Mouse (Mus musculus): ENCODE measurements around the gene Iqgap2. TPM values are rescaled to one million over a fixed set of nuclear protein-coding genes. Genes with fewer than 3 reads are reported as not detected.

Gene Iqgap2
- polyA plus RNA-seq, 1 experiment from 2014 or later = 3.8 TPM

- no peak for DNase-seq (ENCODE audit: low spot score)
- no peak overlapping the region for H3K4me3 ChIP-seq (replicated peaks; ENCODE audit: low read length)
- no peak overlapping the region for H3K27ac ChIP-seq
- no peaks in the 10 kb centered on the region for H3K4me1 ChIP-seq (replicated peaks; ENCODE audit: control insufficient read depth, insufficient read depth, low read length)
- no peak overlapping the region for H3K4me2 ChIP-seq (replicated peaks)
- WGBS = 96% methylated on average over 5 of the region's 5 CpGs
- H3K9ac ChIP-seq = no peak overlapping the region
- no peaks in the 10 kb centered on the region for H3K9me3 ChIP-seq (ENCODE audit: control insufficient read depth, low read length)
- no peak for ATAC-seq (ENCODE audit: low FRiP score)
- no peaks in the 10 kb centered on the region for H3K27me3 ChIP-seq (ENCODE audit: control insufficient read depth, insufficient read depth, low read length)
- H3K36me3 ChIP-seq (replicated peaks; ENCODE audit: control insufficient read depth, insufficient read depth) = no peaks in the 10 kb centered on the region
Observed at GRCm38 (mm10) chr13:95754285-95754684, 137.4 kb downstream of the Iqgap2 start.

GRCm38 (mm10) chr13:95752386-95752785, 139.3 kb downstream of the Iqgap2 start:
- H3K36me3 ChIP-seq (replicated peaks; ENCODE audit: control insufficient read depth, insufficient read depth) = no peaks in the 10 kb centered on the region
- no peak overlapping the region for H3K9ac ChIP-seq
- no peaks in the 10 kb centered on the region for H3K4me1 ChIP-seq (replicated peaks; ENCODE audit: control insufficient read depth, insufficient read depth, low read length)
- 87% methylated on average over 9 of the region's 9 CpGs for WGBS
- no peak for ATAC-seq (ENCODE audit: low FRiP score)
- no peaks in the 10 kb centered on the region for H3K27me3 ChIP-seq (ENCODE audit: control insufficient read depth, insufficient read depth, low read length)
- H3K4me2 ChIP-seq (replicated peaks) = no peak overlapping the region
- H3K4me3 ChIP-seq (replicated peaks; ENCODE audit: low read length) = no peak overlapping the region
- H3K27ac ChIP-seq = no peak overlapping the region
- DNase-seq (ENCODE audit: low spot score) = no peak
- H3K9me3 ChIP-seq (ENCODE audit: control insufficient read depth, low read length) = no peaks in the 10 kb centered on the region

- H3K27me3 ChIP-seq (ENCODE audit: control insufficient read depth, insufficient read depth, low read length) = no peaks in the 10 kb centered on the region
- 82% methylated on average over 11 of the region's 11 CpGs for WGBS
- no peak for DNase-seq (ENCODE audit: low spot score)
- H3K9ac ChIP-seq = no peak overlapping the region
- H3K36me3 ChIP-seq (replicated peaks; ENCODE audit: control insufficient read depth, insufficient read depth) = no peaks in the 10 kb centered on the region
- no peak overlapping the region for H3K4me2 ChIP-seq (replicated peaks)
- H3K27ac ChIP-seq = no peak overlapping the region
- ATAC-seq (ENCODE audit: low FRiP score) = no peak
- H3K4me1 ChIP-seq (replicated peaks; ENCODE audit: control insufficient read depth, insufficient read depth, low read length) = no peaks in the 10 kb centered on the region
- no peaks in the 10 kb centered on the region for H3K9me3 ChIP-seq (ENCODE audit: control insufficient read depth, low read length)
- H3K4me3 ChIP-seq (replicated peaks; ENCODE audit: low read length) = no peak overlapping the region
Observed at GRCm38 (mm10) chr13:95747541-95747940, 144.2 kb downstream of the Iqgap2 start.

GRCm38 (mm10) chr13:95747101-95747500, 144.6 kb downstream of the Iqgap2 start:
- no peaks in the 10 kb centered on the region for H3K36me3 ChIP-seq (replicated peaks; ENCODE audit: control insufficient read depth, insufficient read depth)
- H3K9ac ChIP-seq = no peak overlapping the region
- ATAC-seq (ENCODE audit: low FRiP score) (no peak), DNase-seq (ENCODE audit: low spot score) (no peak)
- H3K4me3 ChIP-seq (replicated peaks; ENCODE audit: low read length) = no peak overlapping the region
- H3K27me3 ChIP-seq (ENCODE audit: control insufficient read depth, insufficient read depth, low read length) = no peaks in the 10 kb centered on the region
- H3K4me1 ChIP-seq (replicated peaks; ENCODE audit: control insufficient read depth, insufficient read depth, low read length) = no peaks in the 10 kb centered on the region
- no peak overlapping the region for H3K4me2 ChIP-seq (replicated peaks)
- 88% methylated on average over 7 of the region's 7 CpGs for WGBS
- no peak overlapping the region for H3K27ac ChIP-seq
- no peaks in the 10 kb centered on the region for H3K9me3 ChIP-seq (ENCODE audit: control insufficient read depth, low read length)

GRCm38 (mm10) chr13:95746509-95746908, 145.2 kb downstream of the Iqgap2 start:
- H3K9me3 ChIP-seq (ENCODE audit: control insufficient read depth, low read length) = no peaks in the 10 kb centered on the region
- no peaks in the 10 kb centered on the region for H3K4me1 ChIP-seq (replicated peaks; ENCODE audit: control insufficient read depth, insufficient read depth, low read length)
- H3K27ac ChIP-seq = no peak overlapping the region
- no peak overlapping the region for H3K4me3 ChIP-seq (replicated peaks; ENCODE audit: low read length)
- peak; percentile 43 for DNase-seq (ENCODE audit: low spot score)
- H3K4me2 ChIP-seq (replicated peaks) = no peak overlapping the region
- WGBS = 15% methylated on average over 6 of the region's 6 CpGs
- H3K36me3 ChIP-seq (replicated peaks; ENCODE audit: control insufficient read depth, insufficient read depth) = no peaks in the 10 kb centered on the region
- H3K27me3 ChIP-seq (ENCODE audit: control insufficient read depth, insufficient read depth, low read length) = no peaks in the 10 kb centered on the region
- H3K9ac ChIP-seq = no peak overlapping the region
- ATAC-seq (ENCODE audit: low FRiP score) = peak; percentile 75; the same call in 1 of the 2 replicates

GRCm38 (mm10) chr13:95745451-95745850, 146.3 kb downstream of the Iqgap2 start:
- no peak overlapping the region for H3K4me3 ChIP-seq (replicated peaks; ENCODE audit: low read length)
- 90% methylated on average over 4 of the region's 4 CpGs for WGBS
- no peak overlapping the region for H3K4me2 ChIP-seq (replicated peaks)
- no peak overlapping the region for H3K9ac ChIP-seq
- H3K4me1 ChIP-seq (replicated peaks; ENCODE audit: control insufficient read depth, insufficient read depth, low read length) = no peaks in the 10 kb centered on the region
- H3K9me3 ChIP-seq (ENCODE audit: control insufficient read depth, low read length) = no peaks in the 10 kb centered on the region
- no peaks in the 10 kb centered on the region for H3K36me3 ChIP-seq (replicated peaks; ENCODE audit: control insufficient read depth, insufficient read depth)
- no peak for ATAC-seq (ENCODE audit: low FRiP score)
- no peak for DNase-seq (ENCODE audit: low spot score)
- H3K27me3 ChIP-seq (ENCODE audit: control insufficient read depth, insufficient read depth, low read length) = no peaks in the 10 kb centered on the region
- no peak overlapping the region for H3K27ac ChIP-seq

GRCm38 (mm10) chr13:95742881-95743466, 148.7 kb downstream of the Iqgap2 start:
- Histone ChIP-seq H3K4me1 (replicated peaks; ENCODE audit: control insufficient read depth, insufficient read depth, low read length) (no peaks in the 10 kb centered on the region), H3K9ac (no peak overlapping the region), H3K4me3 (replicated peaks; ENCODE audit: low read length) (no peak overlapping the region), H3K27ac (no peak overlapping the region), H3K27me3 (ENCODE audit: control insufficient read depth, insufficient read depth, low read length) (no peaks in the 10 kb centered on the region), H3K4me2 (replicated peaks) (no peak overlapping the region), H3K36me3 (replicated peaks; ENCODE audit: control insufficient read depth, insufficient read depth) (no peaks in the 10 kb centered on the region), H3K9me3 (ENCODE audit: control insufficient read depth, low read length) (no peaks in the 10 kb centered on the region)
- no peak for DNase-seq (ENCODE audit: low spot score)
- WGBS = 89% methylated on average over 9 of the region's 9 CpGs
- no peak for ATAC-seq (ENCODE audit: low FRiP score)

- H3K27ac ChIP-seq = no peak overlapping the region
- H3K36me3 ChIP-seq (replicated peaks; ENCODE audit: control insufficient read depth, insufficient read depth) = no peaks in the 10 kb centered on the region
- no peak for ATAC-seq (ENCODE audit: low FRiP score)
- no peak overlapping the region for H3K4me3 ChIP-seq (replicated peaks; ENCODE audit: low read length)
- no peak for DNase-seq (ENCODE audit: low spot score)
- 95% methylated on average over 11 of the region's 11 CpGs for WGBS
- H3K9ac ChIP-seq = no peak overlapping the region
- no peak overlapping the region for H3K4me2 ChIP-seq (replicated peaks)
- H3K4me1 ChIP-seq (replicated peaks; ENCODE audit: control insufficient read depth, insufficient read depth, low read length) = no peaks in the 10 kb centered on the region
- no peaks in the 10 kb centered on the region for H3K27me3 ChIP-seq (ENCODE audit: control insufficient read depth, insufficient read depth, low read length)
- H3K9me3 ChIP-seq (ENCODE audit: control insufficient read depth, low read length) = no peaks in the 10 kb centered on the region
Observed at GRCm38 (mm10) chr13:95741813-95742689, 149.7 kb downstream of the Iqgap2 start.

GRCm38 (mm10) chr13:95739651-95740050, 152.1 kb downstream of the Iqgap2 start:
- Histone ChIP-seq H3K4me3 (replicated peaks; ENCODE audit: low read length) (no peak overlapping the region), H3K9ac (no peak overlapping the region), H3K4me1 (replicated peaks; ENCODE audit: control insufficient read depth, insufficient read depth, low read length) (no peaks in the 10 kb centered on the region), H3K4me2 (replicated peaks) (no peak overlapping the region), H3K27me3 (ENCODE audit: control insufficient read depth, insufficient read depth, low read length) (no peaks in the 10 kb centered on the region), H3K36me3 (replicated peaks; ENCODE audit: control insufficient read depth, insufficient read depth) (no peaks in the 10 kb centered on the region), H3K9me3 (ENCODE audit: control insufficient read depth, low read length) (no peaks in the 10 kb centered on the region), H3K27ac (no peak overlapping the region)
- 76% methylated on average over 5 of the region's 5 CpGs for WGBS
- DNase-seq (ENCODE audit: low spot score) (peak; percentile 63), ATAC-seq (ENCODE audit: low FRiP score) (no peak)
